Mouse (Mus musculus): Measurements from ENCODE around the gene Atp8b5. TPM values are rescaled to one million over a fixed set of nuclear protein-coding genes. Genes with fewer than 3 reads are reported as not detected.
A peak's percentile ranks its signal among the peaks of the same experiment; 100 is the strongest.

Gene Atp8b5
- polyA plus RNA-seq, 1 experiment = not detected

GRCm38 (mm10) chr4:43371406-43371805 lies 104.4 kb downstream of the Atp8b5 start:
- H3K4me1 ChIP-seq (ENCODE audit: control insufficient read depth) = no peaks in the 10 kb centered on the region
- H3K27me3 ChIP-seq (ENCODE audit: control insufficient read depth) = no peaks in the 10 kb centered on the region
- TF ChIP-seq TAL1 (IDR thresholded peaks at IDR 0.05; ENCODE audit: low read length) (no peak), GATA1 (IDR thresholded peaks at IDR 0.05; ENCODE audit: low read length) (no peak)

GRCm38 (mm10) chr4:43372155-43372554 lies 105.2 kb downstream of the Atp8b5 start:
- no peaks in the 10 kb centered on the region for H3K4me1 ChIP-seq (ENCODE audit: control insufficient read depth)
- no peaks in the 10 kb centered on the region for H3K36me3 ChIP-seq (ENCODE audit: control insufficient read depth)
- no peaks in the 10 kb centered on the region for H3K27me3 ChIP-seq (ENCODE audit: control insufficient read depth)
- H3K9me3 ChIP-seq (ENCODE audit: control insufficient read depth, low read length) = no peaks in the 10 kb centered on the region
- TF ChIP-seq GATA1 (IDR thresholded peaks at IDR 0.05; ENCODE audit: low read length) (no peak), TAL1 (IDR thresholded peaks at IDR 0.05; ENCODE audit: low read length) (no peak)
- H3K4me3 ChIP-seq (replicated peaks) = no peak overlapping the region

More at GRCm38 (mm10) chr4:43371406-43371805, 104.4 kb downstream of the Atp8b5 start:
- Histone ChIP-seq H3K9me3 (ENCODE audit: control insufficient read depth, low read length) (no peaks in the 10 kb centered on the region), H3K36me3 (ENCODE audit: control insufficient read depth) (no peaks in the 10 kb centered on the region), H3K4me3 (replicated peaks) (no peak overlapping the region)

- no peak overlapping the region for H3K4me3 ChIP-seq (replicated peaks)
- H3K9me3 ChIP-seq (ENCODE audit: control insufficient read depth, low read length) = no peaks in the 10 kb centered on the region
- no peaks in the 10 kb centered on the region for H3K36me3 ChIP-seq (ENCODE audit: control insufficient read depth)
- no peaks in the 10 kb centered on the region for H3K27me3 ChIP-seq (ENCODE audit: control insufficient read depth)
- no peak for TF ChIP-seq GATA1 (IDR thresholded peaks at IDR 0.05; ENCODE audit: low read length)
- TF ChIP-seq TAL1 (IDR thresholded peaks at IDR 0.05; ENCODE audit: low read length) = no peak
- H3K4me1 ChIP-seq (ENCODE audit: control insufficient read depth) = no peaks in the 10 kb centered on the region
Measured at GRCm38 (mm10) chr4:43374266-43374665, 107.3 kb downstream of the Atp8b5 start.

GRCm38 (mm10) chr4:43379601-43380000 lies 112.6 kb downstream of the Atp8b5 start:
- no peaks in the 10 kb centered on the region for H3K9me3 ChIP-seq (ENCODE audit: control insufficient read depth, low read length)
- H3K4me3 ChIP-seq (replicated peaks) = no peak overlapping the region
- H3K36me3 ChIP-seq (ENCODE audit: control insufficient read depth) = no peaks in the 10 kb centered on the region
- peaks cover 15% of the 10 kb centered on the region for H3K27me3 ChIP-seq (ENCODE audit: control insufficient read depth)
- TF ChIP-seq GATA1 (IDR thresholded peaks at IDR 0.05; ENCODE audit: low read length) = no peak
- no peak for TF ChIP-seq TAL1 (IDR thresholded peaks at IDR 0.05; ENCODE audit: low read length)
- peaks cover 2% of the 10 kb centered on the region; the same call in 1 of the 2 replicates for H3K4me1 ChIP-seq (ENCODE audit: control insufficient read depth)

GRCm38 (mm10) chr4:43380951-43381350 lies 114.0 kb downstream of the Atp8b5 start:
- no peaks in the 10 kb centered on the region for H3K9me3 ChIP-seq (ENCODE audit: control insufficient read depth, low read length)
- no peaks in the 10 kb centered on the region for H3K36me3 ChIP-seq (ENCODE audit: control insufficient read depth)
- TF ChIP-seq TAL1 (IDR thresholded peaks at IDR 0.05; ENCODE audit: low read length) (no peak), GATA1 (IDR thresholded peaks at IDR 0.05; ENCODE audit: low read length) (no peak)
- peaks cover 15% of the 10 kb centered on the region for H3K27me3 ChIP-seq (ENCODE audit: control insufficient read depth)
- peaks cover 2% of the 10 kb centered on the region; the same call in 1 of the 2 replicates for H3K4me1 ChIP-seq (ENCODE audit: control insufficient read depth)
- no peak overlapping the region for H3K4me3 ChIP-seq (replicated peaks)

- H3K27me3 ChIP-seq (ENCODE audit: control insufficient read depth) = peaks cover 15% of the 10 kb centered on the region
- peak within 1 kb of the TSS; percentile 52 for H3K4me3 ChIP-seq (replicated peaks)
- H3K36me3 ChIP-seq (ENCODE audit: control insufficient read depth) = no peaks in the 10 kb centered on the region
- peaks cover 2% of the 10 kb centered on the region; the same call in 1 of the 2 replicates for H3K4me1 ChIP-seq (ENCODE audit: control insufficient read depth)
- H3K9me3 ChIP-seq (ENCODE audit: control insufficient read depth, low read length) = no peaks in the 10 kb centered on the region
- TF ChIP-seq TAL1 (IDR thresholded peaks at IDR 0.05; ENCODE audit: low read length) (no peak), GATA1 (IDR thresholded peaks at IDR 0.05; ENCODE audit: low read length) (no peak)
Measured at GRCm38 (mm10) chr4:43381408-43382154, 114.6 kb downstream of the Atp8b5 start, which contains the start of gene Rusc2. Rusc2 (plus strand) TSS chr4:43381979.

GRCm38 (mm10) chr4:43382155-43383020 lies 115.4 kb downstream of the Atp8b5 start:
- no peaks in the 10 kb centered on the region for H3K36me3 ChIP-seq (ENCODE audit: control insufficient read depth)
- peak overlapping the region; percentile 52 for H3K4me3 ChIP-seq (replicated peaks)
- H3K4me1 ChIP-seq (ENCODE audit: control insufficient read depth) = peaks cover 2% of the 10 kb centered on the region; the same call in 1 of the 2 replicates
- no peak for TF ChIP-seq GATA1 (IDR thresholded peaks at IDR 0.05; ENCODE audit: low read length)
- no peak for TF ChIP-seq TAL1 (IDR thresholded peaks at IDR 0.05; ENCODE audit: low read length)
- peaks cover 15% of the 10 kb centered on the region for H3K27me3 ChIP-seq (ENCODE audit: control insufficient read depth)
- H3K9me3 ChIP-seq (ENCODE audit: control insufficient read depth, low read length) = no peaks in the 10 kb centered on the region

GRCm38 (mm10) chr4:43383246-43384082 lies 116.5 kb downstream of the Atp8b5 start:
- TF ChIP-seq TAL1 (IDR thresholded peaks at IDR 0.05; ENCODE audit: low read length) (no peak), GATA1 (IDR thresholded peaks at IDR 0.05; ENCODE audit: low read length) (no peak)
- H3K4me3 ChIP-seq (replicated peaks) = no peak overlapping the region
- H3K4me1 ChIP-seq (ENCODE audit: control insufficient read depth) = peaks cover 2% of the 10 kb centered on the region; the same call in 1 of the 2 replicates
- no peaks in the 10 kb centered on the region for H3K9me3 ChIP-seq (ENCODE audit: control insufficient read depth, low read length)
- H3K36me3 ChIP-seq (ENCODE audit: control insufficient read depth) = no peaks in the 10 kb centered on the region
- H3K27me3 ChIP-seq (ENCODE audit: control insufficient read depth) = peaks cover 15% of the 10 kb centered on the region

Data from erythroblast, embryonic 14.5 days (primary cell).